Mouse (Mus musculus): Measurements from ENCODE around the gene Lrrc8d.

- TF ChIP-seq EP300 (IDR thresholded peaks at IDR 0.05) (peak; percentile 85), CTCF (IDR thresholded peaks at IDR 0.05) (no peak)
Observed at GRCm38 (mm10) chr5:105690502-105691454, 9.0 kb upstream of the Lrrc8d start.
